Mouse (Mus musculus): ENCODE results near the gene Hist1h1d.
"Not testable (repeated sequence)": the region's sequence is repeated elsewhere in the genome, so short reads cannot be mapped to it uniquely, and the experiment has no call there.

Hist1h1d gene

GRCm38 (mm10) chr13:23530181-23530900 is 22.7 kb upstream of the Hist1h1d start:
- DNase-seq = peak; percentile 66 to 69

GRCm38 (mm10) chr13:23530901-23531875 is 21.9 kb upstream of the Hist1h1d start, which contains the start of gene Hist1h4h:
TSS of gene Hist1h4h (plus strand) at chr13:23531050.
- peak; percentile 97 for DNase-seq

- DNase-seq = no peak
These were observed 20.6 kb upstream of the Hist1h1d start for GRCm38 (mm10) chr13:23532262-23533075.

GRCm38 (mm10) chr13:23533560-23534367 is 19.3 kb upstream of the Hist1h1d start, which contains the start of gene Hist1h2af:
TSS of gene Hist1h2af (plus strand) at chr13:23533906.
- DNase-seq = peak; percentile 58 to 71

- no peak for DNase-seq
These were observed 18.5 kb upstream of the Hist1h1d start for GRCm38 (mm10) chr13:23534368-23535131.

GRCm38 (mm10) chr13:23535137-23536075 is 17.7 kb upstream of the Hist1h1d start, which contains the start of gene Hist1h3g:
TSS of gene Hist1h3g (plus strand) at chr13:23535422.
- DNase-seq = peak; percentile 87 to 90

- DNase-seq = no peak
These were observed 16.8 kb upstream of the Hist1h1d start for GRCm38 (mm10) chr13:23536076-23536822.

GRCm38 (mm10) chr13:23537006-23537710 is 15.9 kb upstream of the Hist1h1d start:
- DNase-seq = no peak

- no peak for DNase-seq
These were observed 14.8 kb upstream of the Hist1h1d start for GRCm38 (mm10) chr13:23538249-23538648.

- DNase-seq = not testable (repeated sequence)
These were observed 13.2 kb upstream of the Hist1h1d start for GRCm38 (mm10) chr13:23539821-23540220.

- DNase-seq = no peak
These were observed 11.6 kb upstream of the Hist1h1d start for GRCm38 (mm10) chr13:23541497-23541896.

GRCm38 (mm10) chr13:23542225-23542980 is 10.7 kb upstream of the Hist1h1d start:
- not testable (repeated sequence) for DNase-seq

- peak; percentile 70 to 72 for DNase-seq
These were observed 10.0 kb upstream of the Hist1h1d start, which contains the start of gene Hist1h2bh for GRCm38 (mm10) chr13:23542999-23543607. TSS of gene Hist1h2bh (minus strand) at chr13:23543392.

GRCm38 (mm10) chr13:23543965-23544786 is 8.9 kb upstream of the Hist1h1d start, which contains the start of gene Hist1h3f:
TSS of gene Hist1h3f (plus strand) at chr13:23544052.
- DNase-seq = peak; percentile 74 to 78

- not testable (repeated sequence) for DNase-seq
These were observed 8.3 kb upstream of the Hist1h1d start for GRCm38 (mm10) chr13:23544787-23545120.

- DNase-seq = no peak
These were observed 6.4 kb upstream of the Hist1h1d start for GRCm38 (mm10) chr13:23546694-23547093.
